Mouse (Mus musculus): ENCODE data around the gene Trpm7. TPM values are rescaled to one million over a fixed set of nuclear protein-coding genes. Genes with fewer than 3 reads are reported as not detected.

Gene Trpm7
- 10 to 100 TPM; 24.4 to 26.7 TPM for total RNA-seq (2021)
- 7.5 and 16.2 TPM in 2 replicates for polyA plus RNA-seq (2012; rRNA removed)
- long read RNA-seq, full-length matches to known transcripts = 3 of 7 reads
- long read RNA-seq, partial matches to known transcripts = 2 of 7 reads
- long read RNA-seq, other reads (novel, unspliced or antisense) = 2 of 7 reads

GRCm38 (mm10) chr2:126875871-126876796 is at the start of gene Trpm7:
Trpm7 (minus strand) TSS chr2:126876230.
- Histone ChIP-seq H3K27me3 (ENCODE audit: control insufficient read depth, insufficient read depth, low read length) (no peaks in the 10 kb centered on the region), H3K4me3 (peak within 1 kb of the TSS; percentile 87), H3K9ac (ENCODE audit: low read depth, low read length) (peak within 1 kb of the TSS; percentile 87), H3K79me2 (replicated peaks; ENCODE audit: control insufficient read depth, insufficient read depth, low read length) (0 out of 2 replicates have a peak, but pooled peaks cover 2% of the 10 kb centered on the region), H3K36me3 (ENCODE audit: control insufficient read depth, insufficient read depth, low read length) (peaks cover 21% of the 10 kb centered on the region), H3K27ac (peak within 1 kb of the TSS; percentile 99), H3K4me1 (ENCODE audit: control insufficient read depth, insufficient read depth, low read length) (peaks cover 7% of the 10 kb centered on the region)
- peak; percentile 95 to 97 for DNase-seq
- 1% methylated on average over 81 of the region's 81 CpGs for WGBS
- intact Hi-C loops (cut with DNase I) = loop anchor here (1.0 kb wide), 1 partner anchor 57 kb away; the partner anchor contains the start of gene Sppl2a
- TF ChIP-seq EP300 (IDR thresholded peaks at IDR 0.05; ENCODE audit: insufficient read depth, low read depth, low read length) = peak; percentile 65
- no peak for TF ChIP-seq CTCF (IDR thresholded peaks at IDR 0.05)
- TF ChIP-seq POLR2A (IDR thresholded peaks at IDR 0.05; ENCODE audit: insufficient read depth, low read depth, low read length) = peak; percentile 95

DNA sequence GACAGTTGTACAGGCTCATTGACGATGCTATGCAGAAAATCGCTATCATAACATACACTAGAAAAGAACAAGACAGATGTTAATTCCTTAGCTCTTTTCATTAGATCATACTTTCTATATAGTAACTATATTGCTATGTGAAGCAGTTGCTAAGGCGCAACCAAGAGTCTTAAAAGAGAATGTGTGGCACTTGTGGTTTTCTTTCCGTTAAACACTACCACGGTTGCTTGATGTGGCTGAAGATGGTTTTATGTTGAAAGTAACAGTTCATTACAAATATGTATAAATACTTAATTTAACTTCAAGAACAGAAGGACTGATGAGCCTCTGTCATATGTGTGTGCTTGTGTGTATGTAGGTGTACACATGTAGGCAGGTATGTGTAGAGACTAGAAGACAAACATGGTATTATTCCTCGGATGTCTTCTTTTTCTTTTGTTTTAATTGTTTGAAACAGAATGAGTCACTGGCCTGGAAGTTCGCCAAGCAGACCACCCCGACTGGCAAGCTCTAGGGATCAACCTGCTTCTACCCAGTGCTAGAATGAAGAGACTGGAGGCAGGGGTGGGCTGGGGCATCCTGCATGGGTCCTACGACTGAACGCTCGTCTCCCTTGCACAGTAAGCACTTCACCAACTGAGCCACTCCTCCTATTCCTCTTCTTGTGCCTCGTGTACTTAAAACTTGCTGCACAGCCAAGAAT is 44.5 kb upstream of the Trpm7 start:
- Histone ChIP-seq H3K36me3 (ENCODE audit: control insufficient read depth, insufficient read depth, low read length) (0 out of 2 replicates have a peak, but pooled peaks cover 2% of the 10 kb centered on the region), H3K79me2 (replicated peaks; ENCODE audit: control insufficient read depth, insufficient read depth, low read length) (no peaks in the 10 kb centered on the region), H3K4me3 (no peak overlapping the region), H3K9ac (ENCODE audit: low read depth, low read length) (no peak overlapping the region), H3K27ac (no peak overlapping the region), H3K4me1 (ENCODE audit: control insufficient read depth, insufficient read depth, low read length) (no peaks in the 10 kb centered on the region), H3K27me3 (ENCODE audit: control insufficient read depth, insufficient read depth, low read length) (no peaks in the 10 kb centered on the region)
- whole genome bisulfite sequencing = 80% methylated on average over 12 of the region's 12 CpGs
- intact Hi-C loops (cut with DNase I) = no loop called here
- TF ChIP-seq EP300 (IDR thresholded peaks at IDR 0.05; ENCODE audit: insufficient read depth, low read depth, low read length) = no peak
- no peak for TF ChIP-seq CTCF (IDR thresholded peaks at IDR 0.05)
- TF ChIP-seq POLR2A (IDR thresholded peaks at IDR 0.05; ENCODE audit: insufficient read depth, low read depth, low read length) = no peak
- DNase-seq = no peak

GRCm38 (mm10) chr2:126916236-126916635 is 40.2 kb upstream of the Trpm7 start:
- no peak overlapping the region for H3K9ac ChIP-seq (ENCODE audit: low read depth, low read length)
- WGBS = 53% methylated on average over 1 of the region's 1 CpGs
- H3K79me2 ChIP-seq (replicated peaks; ENCODE audit: control insufficient read depth, insufficient read depth, low read length) = no peaks in the 10 kb centered on the region
- no peak overlapping the region for H3K4me3 ChIP-seq
- H3K27ac ChIP-seq = no peak overlapping the region
- H3K36me3 ChIP-seq (ENCODE audit: control insufficient read depth, insufficient read depth, low read length) = peaks cover 4% of the 10 kb centered on the region
- H3K4me1 ChIP-seq (ENCODE audit: control insufficient read depth, insufficient read depth, low read length) = no peaks in the 10 kb centered on the region; the same call in 1 of the 2 replicates
- no peaks in the 10 kb centered on the region for H3K27me3 ChIP-seq (ENCODE audit: control insufficient read depth, insufficient read depth, low read length)
- no peak for DNase-seq
- intact Hi-C loops (cut with DNase I) = loop anchor here (5.0 kb wide), 1 partner anchor 74 kb away; no protein-coding TSS in a partner anchor
- TF ChIP-seq EP300 (IDR thresholded peaks at IDR 0.05; ENCODE audit: insufficient read depth, low read depth, low read length) (no peak), POLR2A (IDR thresholded peaks at IDR 0.05; ENCODE audit: insufficient read depth, low read depth, low read length) (no peak), CTCF (IDR thresholded peaks at IDR 0.05) (no peak)

GRCm38 (mm10) chr2:126914096-126914495 is 38.1 kb upstream of the Trpm7 start:
- peaks cover 4% of the 10 kb centered on the region for H3K36me3 ChIP-seq (ENCODE audit: control insufficient read depth, insufficient read depth, low read length)
- no peak overlapping the region for H3K9ac ChIP-seq (ENCODE audit: low read depth, low read length)
- TF ChIP-seq EP300 (IDR thresholded peaks at IDR 0.05; ENCODE audit: insufficient read depth, low read depth, low read length) = no peak
- no peak for TF ChIP-seq POLR2A (IDR thresholded peaks at IDR 0.05; ENCODE audit: insufficient read depth, low read depth, low read length)
- no peak for TF ChIP-seq CTCF (IDR thresholded peaks at IDR 0.05)
- 40% methylated on average over 4 of the region's 4 CpGs for WGBS
- H3K27ac ChIP-seq = peak overlapping the region; percentile 66
- H3K4me3 ChIP-seq = no peak overlapping the region
- no peaks in the 10 kb centered on the region for H3K79me2 ChIP-seq (replicated peaks; ENCODE audit: control insufficient read depth, insufficient read depth, low read length)
- DNase-seq = peak in 1 of 2 experiments; percentile 28
- H3K27me3 ChIP-seq (ENCODE audit: control insufficient read depth, insufficient read depth, low read length) = no peaks in the 10 kb centered on the region
- H3K4me1 ChIP-seq (ENCODE audit: control insufficient read depth, insufficient read depth, low read length) = no peaks in the 10 kb centered on the region; the same call in 1 of the 2 replicates
- intact Hi-C loops (cut with DNase I) = no loop called here

DNA sequence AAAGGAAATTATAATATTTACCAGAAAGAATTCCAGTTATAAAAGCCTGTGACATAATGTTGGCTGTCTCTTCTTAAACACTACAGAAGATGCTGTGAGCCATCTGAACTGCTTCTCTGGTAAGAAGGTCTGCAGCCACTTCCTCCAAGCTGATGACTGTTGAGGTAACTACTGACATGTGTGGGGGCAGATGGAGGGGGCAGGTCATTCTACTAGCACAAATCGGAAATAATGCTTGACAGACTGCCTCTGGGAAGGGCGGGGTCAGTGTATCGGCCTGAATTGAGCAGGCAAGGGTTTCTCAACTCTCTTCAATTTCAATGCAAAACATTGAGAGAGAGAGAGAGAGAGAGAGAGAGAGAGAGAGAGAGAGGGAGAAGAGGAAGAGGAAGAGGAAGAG is 28.1 kb upstream of the Trpm7 start:
- no peak for DNase-seq
- peaks cover 2% of the 10 kb centered on the region; the same call in 1 of the 2 replicates for H3K36me3 ChIP-seq (ENCODE audit: control insufficient read depth, insufficient read depth, low read length)
- H3K27ac ChIP-seq = no peak overlapping the region
- H3K79me2 ChIP-seq (replicated peaks; ENCODE audit: control insufficient read depth, insufficient read depth, low read length) = no peaks in the 10 kb centered on the region
- TF ChIP-seq POLR2A (IDR thresholded peaks at IDR 0.05; ENCODE audit: insufficient read depth, low read depth, low read length) (no peak), EP300 (IDR thresholded peaks at IDR 0.05; ENCODE audit: insufficient read depth, low read depth, low read length) (no peak)
- H3K4me3 ChIP-seq = no peak overlapping the region
- 58% methylated on average over 3 of the region's 3 CpGs for WGBS
- intact Hi-C loops (cut with DNase I) = no loop called here
- no peaks in the 10 kb centered on the region for H3K27me3 ChIP-seq (ENCODE audit: control insufficient read depth, insufficient read depth, low read length)
- no peak overlapping the region for H3K9ac ChIP-seq (ENCODE audit: low read depth, low read length)
- no peaks in the 10 kb centered on the region for H3K4me1 ChIP-seq (ENCODE audit: control insufficient read depth, insufficient read depth, low read length)
